Mouse (Mus musculus) Patski (cell line): ENCODE data around the gene Btla. TPM values are rescaled to one million over a fixed set of nuclear protein-coding genes. Genes with fewer than 3 reads are reported as not detected.

Source experiments
- ATAC-seq: fragments of 100-300 bp; one replicate; pipeline ENCODE4 v1.8.0; 2021
- CTCF ChIA-PET: fragments of 350-600 bp; sonication (Branson Sonifier 250); formaldehyde crosslinking; loops from one replicate; lab custom pipeline; 2022; ENCODE audit warnings: inconsistent platforms; lab: Charles Lee
- POLR2A ChIA-PET: fragments of 350-600 bp; sonication (Branson Sonifier 250); formaldehyde crosslinking; loops from one replicate; lab custom pipeline; 2022; ENCODE audit warnings: antibody characterized with exemption, inconsistent platforms; lab: Charles Lee
- DNase-seq: peaks from one replicate; pipeline ENCODE4 v3.0.0-alpha.2; 2011; ENCODE audit warnings: low read depth, low spot score
- H3K27me3 ChIP-seq: fragments of 371-371 bp; one replicate; pipeline ENCODE4 v1.5.1; 2021
- CTCF ChIP-seq: fragments of 100-300 bp; IDR thresholded peaks from one replicate; pipeline ENCODE4 v1.5.1; 2021
- in situ Hi-C: fragments of 300-500 bp; cut with MboI; formaldehyde crosslinking; loops from 3 replicates; pipeline ENCODE4 v1.11.1; 2018; ENCODE audit warnings: low pct_unique_long_range_greater_than_20kb, mixed read lengths
- polyA plus RNA-seq: library from polyadenylated mRNA; unstranded; gene quantifications from one replicate; pipeline ENCODE4 v1.2.3, GENCODE M21; 2021

The Btla gene
- polyA plus RNA-seq = not detected

GRCm38 (mm10) chr16:45223648-45224388, at the start of gene Btla:
Gene Btla (plus strand): TSS chr16:45224315.
- in situ Hi-C loops = no loop called here
- TF ChIP-seq CTCF = no peak
- ChIA-PET CTCF (no interaction called here), POLR2A (no interaction called here)
- no peak for DNase-seq
- ATAC-seq = no peak
- peaks cover 44% of the 10 kb centered on the region for H3K27me3 ChIP-seq

- no peaks in the 10 kb centered on the region for H3K27me3 ChIP-seq
- POLR2A ChIA-PET = no interaction called here
- no peak for DNase-seq
- CTCF ChIA-PET = interaction anchor here (0.8 to 0.9 kb wide), 2 partner anchors 10 to 13 kb away, joined by 3 to 4 read pairs; no protein-coding TSS in a partner anchor
- no peak for TF ChIP-seq CTCF
- ATAC-seq = peak; percentile 54
- in situ Hi-C loops = no loop called here
Measured at GRCm38 (mm10) chr16:45178552-45178951, 45.6 kb upstream of the Btla start.

GRCm38 (mm10) chr16:45181824-45182223, 42.3 kb upstream of the Btla start:
- ATAC-seq = no peak
- CTCF ChIA-PET = no interaction called here
- POLR2A ChIA-PET = no interaction called here
- no peaks in the 10 kb centered on the region for H3K27me3 ChIP-seq
- DNase-seq = no peak
- TF ChIP-seq CTCF = no peak
- in situ Hi-C loops = no loop called here

GRCm38 (mm10) chr16:45192613-45193012, 31.5 kb upstream of the Btla start:
- no peak for DNase-seq
- in situ Hi-C loops = no loop called here
- ChIA-PET POLR2A (no interaction called here), CTCF (interaction anchor here (0.8 to 5.1 kb wide), 4 partner anchors 16 to 438 kb away, joined by 3 to 25 read pairs (median 6); no protein-coding TSS in a partner anchor)
- H3K27me3 ChIP-seq = no peaks in the 10 kb centered on the region
- TF ChIP-seq CTCF = peak; percentile 86
- no peak for ATAC-seq

- no peak for DNase-seq
- in situ Hi-C loops = loop anchor here (5.0 kb wide), 2 partner anchors 210 to 435 kb away; partner anchors contain the start of gene Cd200
- ChIA-PET POLR2A (no interaction called here), CTCF (interaction anchor here (0.7 to 3.5 kb wide), 4 partner anchors 11 to 434 kb away, joined by 3 to 14 read pairs (median 7); no protein-coding TSS in a partner anchor)
- TF ChIP-seq CTCF = peak; percentile 83
- peak; percentile 69 for ATAC-seq
- no peaks in the 10 kb centered on the region for H3K27me3 ChIP-seq
Measured at GRCm38 (mm10) chr16:45196816-45197215, 27.3 kb upstream of the Btla start.

- CTCF ChIA-PET = interaction anchor here (1.9 kb wide), 1 partner anchor 430 kb away, joined by 5 read pairs; no protein-coding TSS in a partner anchor
Measured at GRCm38 (mm10) chr16:45201395-45201794, 22.7 kb upstream of the Btla start.

GRCm38 (mm10) chr16:45204438-45204837, 19.7 kb upstream of the Btla start:
- POLR2A ChIA-PET = no interaction called here
- DNase-seq = no peak
- no peak for ATAC-seq
- no peak for TF ChIP-seq CTCF
- in situ Hi-C loops = no loop called here
- CTCF ChIA-PET = no interaction called here
- H3K27me3 ChIP-seq = peaks cover 3% of the 10 kb centered on the region

More at GRCm38 (mm10) chr16:45201395-45201794, 22.7 kb upstream of the Btla start:
- ATAC-seq (no peak), DNase-seq (no peak)
- POLR2A ChIA-PET = no interaction called here
- in situ Hi-C loops = no loop called here
- H3K27me3 ChIP-seq = no peaks in the 10 kb centered on the region
- TF ChIP-seq CTCF = no peak

GRCm38 (mm10) chr16:45204859-45205670, 19.1 kb upstream of the Btla start:
- ATAC-seq (no peak), DNase-seq (no peak)
- in situ Hi-C loops = no loop called here
- ChIA-PET CTCF (no interaction called here), POLR2A (no interaction called here)
- no peak for TF ChIP-seq CTCF
- H3K27me3 ChIP-seq = peaks cover 3% of the 10 kb centered on the region

GRCm38 (mm10) chr16:45222016-45222415, 2.1 kb upstream of the Btla start:
- ChIA-PET CTCF (no interaction called here), POLR2A (no interaction called here)
- peaks cover 62% of the 10 kb centered on the region for H3K27me3 ChIP-seq
- no peak for ATAC-seq
- in situ Hi-C loops = no loop called here
- TF ChIP-seq CTCF = no peak
- no peak for DNase-seq

GRCm38 (mm10) chr16:45222771-45223170, 1.3 kb upstream of the Btla start:
- in situ Hi-C loops = no loop called here
- H3K27me3 ChIP-seq = peaks cover 55% of the 10 kb centered on the region
- ATAC-seq (no peak), DNase-seq (no peak)
- CTCF ChIA-PET = no interaction called here
- TF ChIP-seq CTCF = no peak
- POLR2A ChIA-PET = no interaction called here
